Mouse (Mus musculus): ENCODE data around the gene Wdr63. TPM values are rescaled to one million over a fixed set of nuclear protein-coding genes. Genes with fewer than 3 reads are reported as not detected.

Wdr63 gene
- total RNA-seq, 2 experiments from 2014 or later, result not detected

Other genes with a start within 250 kb of the Wdr63 start
- 7.7 and 13.4 TPM in 2 replicates for gene Bcl10, start 185.3 kb downstream of the Wdr63 start, total RNA-seq (2015; ENCODE audit: low replicate concordance)
- gene Bcl10, start 185.3 kb downstream of the Wdr63 start, total RNA-seq (2017; ENCODE audit: low replicate concordance), result 18.0 and 19.2 TPM in 2 replicates
- 20.1 and 46.9 TPM in 2 replicates for gene 2410004B18Rik, start 170.1 kb downstream of the Wdr63 start, total RNA-seq (2015; ENCODE audit: low replicate concordance)
- 11.8 and 14.6 TPM in 2 replicates for gene 2410004B18Rik, start 170.1 kb downstream of the Wdr63 start, total RNA-seq (2017; ENCODE audit: low replicate concordance)
- gene Syde2, start 120.3 kb downstream of the Wdr63 start, total RNA-seq (2015; ENCODE audit: low replicate concordance), result 0.63 and 1.3 TPM in 2 replicates
- 0.60 and 1.3 TPM in 2 replicates for gene Syde2, start 120.3 kb downstream of the Wdr63 start, total RNA-seq (2017; ENCODE audit: low replicate concordance)
- not detected in 2 replicates for gene Mcoln3, start 9.3 kb upstream of the Wdr63 start, total RNA-seq (2015; ENCODE audit: low replicate concordance)
- 0.28 TPM in 1 of 2 replicates, not detected in the other for gene Mcoln3, start 9.3 kb upstream of the Wdr63 start, total RNA-seq (2017; ENCODE audit: low replicate concordance)
- gene Mcoln2, start 41.7 kb upstream of the Wdr63 start, total RNA-seq (2015; ENCODE audit: low replicate concordance), result 0.63 TPM in 1 of 2 replicates, not detected in the other
- not detected in 2 replicates for gene Mcoln2, start 41.7 kb upstream of the Wdr63 start, total RNA-seq (2017; ENCODE audit: low replicate concordance)
- not detected in 2 replicates for gene Lpar3, start 112.8 kb upstream of the Wdr63 start, total RNA-seq (2015; ENCODE audit: low replicate concordance)
- gene Lpar3, start 112.8 kb upstream of the Wdr63 start, total RNA-seq (2017; ENCODE audit: low replicate concordance), result not detected in 2 replicates

Data from erythroblast, adult 5-6 weeks (primary cell).